Mouse (Mus musculus): ENCODE measurements around the gene Nup37.

Nup37 gene

DNA sequence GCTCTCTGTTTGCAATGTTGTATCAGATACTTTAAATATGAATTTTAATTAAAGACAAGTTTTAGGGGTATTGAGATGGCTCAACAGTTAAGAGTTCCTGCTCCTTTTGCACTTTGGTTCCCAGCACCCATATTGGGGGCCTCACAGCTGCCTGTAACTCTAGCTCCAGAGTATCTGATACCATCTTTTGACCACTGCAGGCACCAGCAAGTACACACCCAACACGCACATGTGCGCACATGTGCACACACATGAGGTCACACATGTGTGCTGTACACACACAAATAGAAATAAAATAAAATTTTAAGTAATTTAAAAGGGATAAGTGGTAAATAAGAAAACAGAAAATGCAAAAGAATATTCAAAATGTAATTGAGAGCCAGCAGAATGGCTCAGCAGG, 81.2 kb downstream of the Nup37 start:
- DNase-seq (ENCODE audit: low read depth, low spot score) = no peak

All from retina, adult 2 months (tissue).